Mouse (Mus musculus) mesoderm, embryonic 11.5 days (tissue): ENCODE measurements around the gene Gm20518.
A peak's percentile ranks its signal among the peaks of the same experiment; 100 is the strongest.

Experiments used
- DNase-seq: peaks from one replicate; pipeline ENCODE4 v3.0.0-alpha.2; 2012; ENCODE audit warnings: low read depth, low spot score

Gm20518 gene

DNA sequence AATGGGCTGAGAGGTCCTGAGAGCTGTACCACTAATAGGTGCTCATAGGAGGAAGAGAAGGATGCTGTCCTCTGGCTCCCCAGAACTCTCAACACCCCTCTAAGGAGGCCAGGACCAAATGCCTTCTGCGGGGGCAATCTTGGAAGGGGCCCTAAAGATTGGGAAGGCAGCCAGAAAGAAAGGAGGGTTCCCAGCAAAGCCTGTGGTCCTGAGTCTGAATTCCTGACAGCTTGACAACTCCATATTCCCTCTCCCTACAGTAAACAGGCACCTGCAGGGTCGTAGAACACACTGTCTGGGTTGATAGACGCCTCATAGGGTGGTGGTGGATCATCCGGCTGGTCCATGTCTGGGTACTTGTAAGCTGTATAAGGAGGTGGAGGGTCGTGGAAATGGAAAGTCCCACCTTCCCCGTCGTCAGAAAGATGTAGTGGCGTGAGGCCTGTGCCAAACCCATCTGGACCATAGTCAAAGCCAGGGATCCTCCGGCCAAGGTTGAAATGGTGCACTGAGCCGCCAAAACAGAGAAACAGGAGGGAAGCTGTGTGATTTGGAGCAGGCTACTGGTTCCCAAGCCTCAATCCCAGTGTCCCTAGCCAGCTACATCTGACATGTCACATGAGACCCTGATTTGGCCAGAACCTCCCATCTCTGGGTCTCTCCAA is 47.6 kb downstream of the Gm20518 start:
- no peak for DNase-seq

DNA sequence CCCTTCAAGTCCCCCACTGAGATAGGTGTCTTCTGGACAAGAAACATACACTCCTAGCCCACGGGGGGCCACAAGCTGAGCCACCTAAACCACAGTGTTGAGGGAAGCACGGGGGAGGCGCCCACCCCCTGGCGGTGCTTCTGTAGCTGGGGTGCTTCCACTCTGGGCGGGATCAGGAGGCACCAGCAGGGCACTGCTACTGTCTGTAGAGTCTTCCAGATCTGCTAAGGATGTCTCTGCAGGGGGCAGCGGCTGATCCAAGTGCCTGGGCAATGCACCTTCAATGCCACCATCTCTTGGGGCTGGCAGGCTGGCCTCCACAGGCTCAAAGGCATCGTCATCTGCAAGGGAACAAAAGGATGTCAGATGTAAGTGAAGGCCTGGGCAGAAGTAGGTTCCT is 49.0 kb downstream of the Gm20518 start:
- DNase-seq = no peak

DNA sequence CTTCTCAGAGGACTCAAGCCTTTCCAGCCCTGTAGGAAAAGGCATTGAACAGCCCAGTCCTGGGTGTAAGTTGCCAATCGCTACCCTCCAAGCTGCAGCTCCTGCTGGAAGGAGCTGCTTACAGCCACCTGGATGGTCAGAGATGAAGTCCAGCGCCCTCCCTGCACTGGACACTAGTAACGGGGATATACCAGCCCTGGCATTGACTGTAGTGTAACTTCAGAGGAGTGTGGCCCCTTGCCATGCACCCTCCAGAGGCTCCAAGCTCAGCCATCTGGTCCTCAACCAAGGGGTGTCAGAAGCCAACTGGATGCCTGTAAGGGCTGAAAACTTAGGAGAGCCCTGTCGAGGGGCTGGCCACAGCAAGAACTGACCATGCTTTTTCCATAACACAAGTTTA is 51.5 kb downstream of the Gm20518 start:
- no peak for DNase-seq

DNA sequence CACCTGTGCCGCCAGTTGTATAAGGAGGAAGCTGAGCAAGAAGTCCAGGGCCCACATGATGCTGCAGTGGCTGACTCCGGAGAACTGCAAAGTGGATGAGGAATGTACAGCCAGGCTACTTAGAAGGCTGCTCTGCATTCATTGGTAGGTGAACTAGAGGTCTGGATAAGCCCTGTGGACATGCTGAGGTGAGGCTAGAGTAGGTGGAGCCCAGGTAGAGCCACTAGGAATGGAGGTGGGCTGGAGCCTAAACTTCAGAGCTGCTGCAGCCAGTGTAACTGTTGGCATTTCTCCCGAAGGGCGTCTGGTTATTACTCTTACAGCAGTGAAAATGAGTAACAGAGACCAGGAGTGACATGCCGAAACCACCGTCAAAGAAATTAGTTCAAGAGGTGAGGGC is 53.4 kb downstream of the Gm20518 start, which contains the start of gene Car15:
Gene Car15 (minus strand): TSS at position 314 of the 400 bp plus-strand sequence.
- DNase-seq = no peak

DNA sequence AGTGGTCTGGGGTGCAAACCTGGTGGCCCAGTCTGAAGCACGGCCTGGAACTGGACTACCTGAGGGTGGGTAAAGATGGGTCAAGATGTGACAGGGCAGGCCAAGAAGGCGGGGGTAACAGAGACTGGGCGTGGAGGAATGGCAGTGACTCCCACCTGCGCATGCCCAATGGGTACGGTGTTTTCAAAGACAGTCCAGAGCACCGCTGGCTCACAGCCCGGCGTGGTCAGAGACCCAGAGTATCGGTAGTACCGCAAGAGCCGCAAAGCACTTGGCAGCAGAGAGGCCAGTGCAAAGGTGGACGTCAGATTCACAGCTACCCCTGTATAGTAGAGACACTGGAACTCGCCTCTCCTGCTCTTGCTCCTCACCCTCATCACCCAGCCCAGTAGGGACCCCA is 56.0 kb downstream of the Gm20518 start:
- no peak for DNase-seq

DNA sequence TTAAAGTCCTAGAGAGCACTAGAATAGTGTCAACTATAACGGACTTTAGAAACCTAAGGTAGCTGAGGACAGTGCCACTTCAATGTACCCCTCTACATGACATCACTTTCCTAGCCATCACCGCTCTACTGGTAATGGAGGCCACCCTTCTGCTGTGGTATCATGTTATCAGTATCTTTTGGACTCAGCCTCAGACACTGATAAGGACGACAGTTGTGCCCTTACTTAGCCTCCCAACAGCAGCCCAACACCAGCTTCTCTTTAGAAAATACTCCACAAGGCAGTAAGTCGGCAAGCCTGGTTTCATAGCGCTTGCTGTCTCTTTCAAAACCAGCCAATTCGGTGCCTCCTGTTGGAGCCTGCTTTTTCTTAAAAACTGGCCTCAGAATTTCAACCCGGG is 56.9 kb downstream of the Gm20518 start:
- DNase-seq = no peak

DNA sequence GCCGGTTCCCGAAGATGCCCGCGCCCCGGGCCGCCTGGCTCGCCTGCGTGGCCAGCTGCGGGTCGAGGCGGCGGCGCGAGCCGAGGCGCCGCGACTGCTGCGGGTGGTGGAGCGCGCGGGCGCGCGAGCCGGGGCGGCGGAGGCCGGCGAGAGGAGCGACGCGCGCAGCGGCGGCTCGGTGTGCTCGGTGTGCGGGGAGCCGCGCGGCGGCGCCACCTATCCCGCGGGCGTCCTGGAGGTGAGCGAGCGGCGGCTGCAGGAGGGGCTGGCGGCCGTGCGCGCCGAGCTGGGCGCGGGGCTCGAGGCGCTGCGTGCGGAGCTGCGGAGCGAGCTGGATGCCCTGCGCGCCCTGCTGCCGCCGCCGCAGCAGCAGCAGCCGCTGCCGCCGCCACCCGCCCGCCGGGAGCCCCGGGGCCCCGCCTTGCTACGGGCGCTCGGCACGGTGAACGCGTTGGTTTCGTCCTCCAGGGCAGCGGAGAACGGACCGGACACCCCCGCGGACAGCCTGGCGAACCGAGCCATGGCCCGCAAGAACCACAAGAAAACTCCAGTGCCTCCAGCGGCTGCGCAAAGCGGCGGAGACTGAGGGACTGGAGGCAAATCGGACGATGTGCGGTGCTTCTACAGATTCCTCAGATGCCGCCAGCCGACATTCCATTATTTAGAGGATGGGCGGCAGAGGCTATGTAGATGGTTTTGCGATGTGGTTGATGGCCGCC is 57.6 kb downstream of the Gm20518 start:
- peak; percentile 53 for DNase-seq

DNA sequence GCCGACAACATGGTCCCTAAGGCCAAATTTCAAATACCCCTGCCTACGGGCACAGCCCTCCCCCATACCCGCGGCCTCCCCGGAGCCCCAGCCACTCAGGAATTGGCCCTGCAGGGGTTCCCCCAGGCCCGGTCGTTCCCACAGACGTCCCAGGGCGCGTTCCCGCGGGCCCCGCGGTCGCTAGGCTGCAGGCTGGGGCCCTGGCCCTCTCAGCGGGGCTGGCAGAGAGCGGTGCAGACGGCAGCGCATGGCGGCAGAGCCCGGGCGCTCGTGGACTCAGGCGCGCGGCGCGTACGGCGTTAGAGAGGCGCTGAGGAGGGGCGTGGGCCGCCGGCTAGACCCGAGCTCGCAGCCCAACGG is 58.2 kb downstream of the Gm20518 start:
- DNase-seq = no peak

DNA sequence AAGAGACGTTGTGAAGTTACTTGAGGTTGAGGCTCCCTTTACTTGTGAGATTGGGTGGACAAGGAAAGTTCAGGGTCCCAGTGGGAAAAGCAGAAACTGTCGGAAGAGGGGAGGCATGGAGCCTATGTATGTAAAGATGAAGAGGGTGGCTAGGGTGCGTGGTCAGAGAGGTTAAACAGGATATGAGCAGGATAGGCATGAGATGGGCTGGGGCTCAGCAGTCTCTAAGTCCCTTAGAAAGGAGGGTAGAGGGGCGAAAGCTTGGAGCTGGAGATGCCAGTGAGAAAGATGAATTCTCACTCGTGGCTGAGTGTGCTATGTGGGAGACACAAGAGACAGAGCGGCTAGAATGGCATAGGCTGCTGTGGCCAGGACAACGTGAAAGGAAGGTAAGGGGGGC is 58.6 kb downstream of the Gm20518 start, which contains the start of gene B830017H08Rik:
Gene B830017H08Rik (plus strand): TSS at position 301 of the 400 bp plus-strand sequence.
- DNase-seq = no peak

DNA sequence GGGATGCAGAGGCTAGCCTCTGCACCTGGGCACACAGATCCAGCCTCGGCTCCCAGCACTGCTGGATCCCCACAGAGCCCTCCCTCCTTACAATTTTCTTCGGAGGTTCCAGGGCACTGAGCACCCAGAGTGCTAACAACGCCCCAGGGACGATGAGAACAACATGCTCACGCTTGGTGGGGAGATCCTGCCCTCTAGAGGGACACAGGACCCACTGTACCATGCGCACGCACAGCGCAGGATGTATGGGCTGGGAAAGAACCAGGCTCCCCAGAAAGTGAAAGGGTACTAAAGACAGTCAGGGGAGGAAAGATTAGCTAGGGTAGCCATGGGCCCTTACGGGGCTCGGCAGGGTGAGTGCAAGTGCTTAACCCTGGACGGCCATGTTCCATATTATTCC is 59.7 kb downstream of the Gm20518 start:
- DNase-seq = no peak

DNA sequence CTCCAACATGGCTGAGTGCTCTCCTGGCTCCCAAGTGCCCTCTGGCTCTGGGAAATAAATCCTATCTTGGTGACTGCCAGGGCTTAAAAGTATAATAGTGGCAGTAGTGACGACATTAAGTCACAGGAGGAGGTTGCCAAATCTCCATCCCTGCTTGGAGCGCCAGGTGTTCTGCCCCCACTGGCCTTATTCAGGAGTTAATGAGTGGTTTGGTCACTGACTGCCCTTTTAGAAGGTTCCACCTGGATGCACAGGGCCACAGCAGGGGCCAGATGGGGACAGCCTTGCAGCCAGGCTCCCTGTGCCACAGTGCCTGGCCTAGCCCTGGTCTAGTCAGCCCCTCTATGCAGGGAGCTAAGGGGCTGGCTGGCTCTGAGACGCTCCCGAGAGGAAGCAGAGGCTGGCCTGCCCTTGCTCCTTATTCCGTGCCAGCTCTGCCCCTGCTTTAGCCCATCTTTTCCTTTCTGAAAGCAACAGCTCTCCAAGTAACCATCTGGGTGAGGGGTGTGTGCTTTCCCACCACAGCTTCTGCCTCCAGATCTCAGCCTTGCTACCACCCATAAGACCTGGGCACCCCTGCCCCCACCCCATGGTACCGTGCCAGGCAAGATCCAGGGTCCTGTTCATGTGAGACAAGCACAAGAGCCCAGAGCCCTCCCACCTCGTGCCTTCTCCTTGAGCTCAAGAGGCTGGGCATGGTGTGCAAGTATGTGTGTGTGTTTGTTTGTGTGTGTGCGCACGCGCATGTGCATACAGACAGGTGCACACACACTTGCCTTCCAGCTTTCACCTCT is 60.9 kb downstream of the Gm20518 start:
- no peak for DNase-seq

DNA sequence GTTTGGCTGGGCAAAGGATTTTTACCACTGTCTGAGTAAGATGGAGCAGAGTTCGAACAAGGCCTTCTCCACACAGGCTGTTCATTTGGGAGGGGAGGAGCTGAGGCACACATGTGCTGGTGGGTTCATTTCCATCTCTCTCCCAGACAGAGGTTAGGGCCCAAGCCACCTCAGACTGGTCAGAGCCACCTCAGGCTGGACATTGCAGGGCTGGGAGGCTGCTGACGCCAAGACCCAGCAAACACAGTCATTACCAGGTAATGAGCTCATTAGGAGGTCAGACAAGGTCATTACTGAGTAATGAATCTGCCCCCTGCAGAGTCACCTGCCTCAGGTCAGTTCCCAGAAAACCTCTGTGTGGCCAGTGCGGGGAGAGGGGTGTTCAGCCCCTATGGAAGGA is 62.6 kb downstream of the Gm20518 start:
- no peak for DNase-seq

DNA sequence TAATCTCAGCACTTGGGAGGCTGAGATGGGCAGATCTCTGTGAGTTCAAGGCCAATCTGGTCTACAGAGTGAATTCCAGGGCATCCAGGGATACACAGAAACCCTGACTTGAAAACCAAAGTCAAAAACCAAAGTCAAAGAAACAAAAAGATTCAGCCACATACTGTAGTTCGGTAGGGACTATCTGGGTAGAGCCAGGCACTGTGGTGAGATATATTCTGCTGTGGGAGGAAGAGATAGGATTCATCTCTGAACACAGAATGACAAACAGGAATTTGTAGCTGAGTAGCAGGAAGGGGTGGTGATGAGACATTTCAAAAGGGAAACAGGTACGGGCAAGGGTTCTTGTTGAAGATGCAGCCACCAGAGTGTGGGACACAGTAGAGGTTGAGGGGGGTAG is 63.2 kb downstream of the Gm20518 start:
- no peak for DNase-seq

DNA sequence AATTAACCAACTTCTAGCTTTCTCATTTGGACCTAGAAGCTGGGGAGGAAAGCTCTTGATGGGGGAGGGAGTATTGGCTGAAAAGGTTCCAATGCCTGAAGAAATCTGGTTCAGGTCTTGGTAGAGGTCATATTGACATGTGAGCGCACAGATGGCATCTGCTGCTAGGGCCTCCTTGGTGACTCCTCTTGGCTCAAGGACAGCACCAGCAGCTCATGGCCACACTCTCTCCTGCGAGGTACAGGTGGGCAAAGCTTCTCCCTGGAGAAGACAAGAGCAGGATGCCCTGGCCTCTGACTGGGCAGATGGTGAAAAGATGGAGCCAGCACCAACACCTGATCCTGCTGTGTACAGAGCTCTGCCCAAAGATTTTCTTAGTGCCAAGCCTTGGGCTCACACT is 65.0 kb downstream of the Gm20518 start:
- DNase-seq = no peak

DNA sequence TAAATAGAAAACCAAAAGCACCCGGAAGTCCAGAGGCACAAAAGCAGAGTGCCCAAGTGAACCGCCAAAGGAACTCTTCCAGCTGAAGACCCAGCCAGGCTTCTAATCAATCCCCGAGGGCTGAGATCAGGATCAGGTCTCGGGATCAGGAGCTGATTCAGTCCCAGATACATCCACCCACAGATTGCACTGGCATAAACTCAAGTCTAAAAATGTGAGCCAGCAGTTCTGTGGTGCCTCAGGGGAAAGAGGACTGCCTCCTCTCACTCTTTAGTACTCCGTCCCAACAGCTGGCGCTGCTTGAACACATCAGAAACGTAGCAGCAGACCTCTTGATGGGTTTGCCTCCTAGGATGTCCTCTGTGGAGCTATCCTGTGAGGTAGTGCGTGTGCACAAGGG is 74.9 kb downstream of the Gm20518 start:
- DNase-seq = no peak

DNA sequence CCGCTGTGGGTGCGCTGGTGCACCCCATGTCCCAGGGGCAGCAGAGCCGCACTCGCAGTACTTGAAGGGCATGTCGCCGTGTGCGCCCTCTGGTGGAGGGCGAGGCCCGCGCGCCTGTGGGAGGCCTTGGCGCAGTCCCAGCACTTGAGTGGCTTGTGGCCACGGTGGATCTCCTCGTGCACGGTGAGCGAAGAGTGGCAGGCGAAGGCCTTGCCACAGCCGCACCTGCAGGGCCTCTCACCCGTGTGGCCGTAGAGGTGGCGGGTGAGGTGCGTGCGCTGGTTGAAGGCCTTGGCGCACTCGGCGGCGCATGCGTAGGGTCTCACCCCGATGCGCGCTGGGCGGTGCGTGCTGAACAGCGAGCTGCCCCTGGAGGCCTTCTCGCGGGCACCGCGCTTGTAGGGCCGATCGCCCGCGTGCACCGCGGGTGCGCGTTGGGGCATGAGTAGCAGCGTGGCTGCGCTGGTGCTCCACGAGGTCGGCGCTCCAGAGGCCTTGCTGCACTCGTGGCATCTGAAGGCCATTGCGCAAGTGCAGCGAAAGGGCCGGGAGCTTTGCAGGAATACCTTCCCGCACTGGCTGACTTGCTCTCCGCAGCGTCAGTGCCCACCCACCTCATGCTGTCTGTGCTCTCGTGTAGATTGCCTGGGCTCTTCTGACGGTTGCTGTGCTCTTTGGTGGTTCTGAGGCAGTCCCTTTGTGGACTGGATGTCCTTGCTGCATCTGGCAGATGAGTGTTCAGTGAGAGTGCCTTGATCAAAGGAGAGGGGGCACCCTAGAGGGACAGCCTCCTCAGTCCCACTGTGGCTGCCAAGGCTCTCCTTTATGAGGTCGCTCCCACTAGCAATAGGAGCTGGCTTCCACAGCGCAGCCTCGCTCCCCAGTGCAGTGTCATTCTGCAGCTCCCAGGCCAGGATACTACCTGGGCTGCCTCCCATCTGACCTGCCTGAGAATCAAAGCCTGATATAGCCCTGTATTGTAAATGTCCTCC is 75.8 kb downstream of the Gm20518 start:
- DNase-seq = peak; percentile 85

DNA sequence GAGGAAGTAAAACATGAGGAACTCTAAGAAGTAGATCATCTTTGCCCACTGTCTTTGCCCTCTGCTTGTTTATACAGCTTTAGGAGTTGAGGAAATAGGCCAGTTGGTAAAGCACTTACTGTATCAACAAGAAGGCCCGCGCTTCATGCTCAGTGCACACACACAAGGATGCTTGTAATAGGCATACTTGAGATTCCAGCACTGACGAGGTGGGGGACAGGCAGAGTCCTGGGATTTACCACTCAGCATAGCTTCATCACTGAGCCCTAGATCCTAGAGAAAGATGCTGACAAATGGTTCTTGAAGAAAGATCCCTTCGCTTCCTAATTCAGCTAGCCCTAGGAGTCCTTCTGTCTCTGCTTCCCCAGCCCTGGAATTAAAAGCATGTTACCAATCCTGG is 78.3 kb downstream of the Gm20518 start:
- no peak for DNase-seq

DNA sequence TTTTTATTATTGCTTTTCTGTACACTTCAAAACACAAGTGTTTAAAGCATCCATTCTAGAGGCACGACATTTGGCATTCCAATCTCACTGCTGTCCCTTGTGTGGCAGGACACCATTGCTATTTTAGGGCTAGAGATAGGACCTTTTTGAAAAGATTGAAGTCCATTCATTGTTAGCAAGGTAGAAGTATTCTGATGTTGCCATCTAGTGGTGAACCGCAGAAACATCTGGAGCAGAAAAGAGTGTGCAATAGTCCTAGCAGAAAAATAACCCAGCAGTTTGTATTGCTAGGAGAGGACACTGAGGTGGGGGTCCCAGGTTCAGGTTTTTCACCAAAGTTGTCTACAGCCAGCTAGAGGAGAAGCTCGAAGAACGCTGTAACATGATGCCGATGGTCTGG is 79.4 kb downstream of the Gm20518 start:
- DNase-seq = no peak

DNA sequence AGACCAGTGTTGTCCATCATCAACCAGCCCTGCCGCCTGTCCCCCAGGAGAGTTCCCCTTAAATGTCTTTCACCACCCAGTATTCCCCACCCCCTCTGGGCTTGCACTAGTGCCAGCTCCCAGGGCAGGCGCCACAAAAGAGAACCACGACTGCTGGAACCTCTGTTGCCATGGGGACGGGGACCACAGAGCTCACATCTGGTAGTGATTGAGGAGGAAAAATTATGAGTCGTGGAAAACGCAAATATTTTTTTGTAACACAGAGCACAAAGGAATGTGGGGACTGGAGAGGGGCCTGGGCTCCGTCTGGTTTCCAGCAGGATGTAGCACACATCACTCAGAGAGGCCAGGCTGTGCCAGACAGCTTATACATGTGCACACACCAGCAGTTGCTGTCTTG is 81.8 kb downstream of the Gm20518 start:
- peak; percentile 92 for DNase-seq

DNA sequence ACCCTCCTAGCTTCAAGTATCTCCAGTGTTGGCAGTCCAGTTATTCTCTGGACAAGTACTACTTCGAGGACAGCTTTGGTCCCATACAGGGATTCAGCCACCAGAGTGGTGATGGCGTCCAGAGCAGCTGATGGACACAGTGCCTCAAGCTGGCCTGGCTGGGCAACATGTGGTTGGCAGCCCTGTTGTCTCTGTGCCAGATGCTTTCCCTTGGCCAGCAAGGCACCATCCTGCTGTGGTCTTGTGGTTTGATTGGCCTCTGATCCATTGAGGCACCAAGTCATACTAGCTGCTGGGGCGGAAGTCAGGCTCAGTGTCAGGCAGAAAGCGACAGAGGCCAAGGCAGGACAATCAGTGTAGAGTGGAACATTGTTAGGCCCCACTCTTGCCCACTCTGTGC is 82.3 kb downstream of the Gm20518 start:
- DNase-seq = no peak
